Mouse (Mus musculus) B cell, adult (primary cell): ENCODE results near the gene Cyb5d2. TPM values are rescaled to one million over a fixed set of nuclear protein-coding genes. Genes with fewer than 3 reads are reported as not detected.

Source experiments
- total RNA-seq: library from RNA; stranded (reverse); gene quantifications from 4 replicates; pipeline ENCODE4 v1.2.4, GENCODE M21; 2023; ENCODE audit not compliant: inconsistent age

Cyb5d2 gene
- 4.8 to 7.7 TPM (median 6.6 TPM) in 4 replicates for total RNA-seq

GRCm38 (mm10) chr11:72795455-72796295 is at the start of gene Cyb5d2, which contains the start of gene Zzef1:
Gene Cyb5d2 (minus strand): TSS chr11:72796142.
Gene Zzef1 (plus strand): TSS chr11:72796226.

Other genes with a start within 250 kb of the Cyb5d2 start
- 11.4 to 13.9 TPM (median 12.9 TPM) in 4 replicates for gene Spns3, start 245.6 kb downstream of the Cyb5d2 start, total RNA-seq
- gene Ube2g1, start 188.9 kb downstream of the Cyb5d2 start, total RNA-seq: 33.3 to 37.1 TPM (median 35.0 TPM) in 4 replicates
- 94.1 to 122 TPM (median 108 TPM) in 4 replicates for gene Ankfy1, start 106.1 kb downstream of the Cyb5d2 start, total RNA-seq
- gene Zzef1, start 84 bp upstream of the Cyb5d2 start, total RNA-seq: 84.1 to 88.4 TPM (median 84.8 TPM) in 4 replicates
- 500 to 559 TPM (median 543 TPM) in 4 replicates for gene Atp2a3, start 165.0 kb upstream of the Cyb5d2 start, total RNA-seq
- gene P2rx1, start 203.0 kb upstream of the Cyb5d2 start, total RNA-seq: 2.7 to 4.6 TPM (median 3.6 TPM) in 4 replicates
- 2.8 to 4.2 TPM (median 3.6 TPM) in 4 replicates for gene Camkk1, start 222.9 kb upstream of the Cyb5d2 start, total RNA-seq